Mouse (Mus musculus) cerebellum, adult 2 months (tissue): Measurements from ENCODE around the gene Gm49380. TPM values are rescaled to one million over a fixed set of nuclear protein-coding genes. Genes with fewer than 3 reads are reported as not detected.
A peak's percentile ranks its signal among the peaks of the same experiment; 100 is the strongest.

Experiments used
- DNase-seq, 2 experiments: peaks; one replicate each; pipeline ENCODE4 v3.0.0; 2021
- H3K27ac ChIP-seq: fragments of 200-500 bp; 2 replicates; pipeline ENCODE4 v1.5.1; 2012; ENCODE audit warnings: low read length, control low read depth, inconsistent platforms; ENCODE audit not compliant: insufficient read depth
- H3K27me3 ChIP-seq: fragments of 200-500 bp; 2 replicates; pipeline ENCODE4 v1.6.1; 2012; ENCODE audit warnings: inconsistent platforms, mild to moderate bottlenecking, low read length, moderate library complexity; ENCODE audit not compliant: control insufficient read depth, insufficient read depth
- H3K4me1 ChIP-seq: fragments of 200-500 bp; 2 replicates; pipeline ENCODE4 v1.6.1; 2011; ENCODE audit warnings: low read length; ENCODE audit not compliant: control insufficient read depth, insufficient read depth
- H3K4me3 ChIP-seq: fragments of 200-500 bp; replicated peaks from 2 replicates; pipeline ENCODE3; 2011; ENCODE audit warnings: mild to moderate bottlenecking, low read depth, low read length, control low read depth; ENCODE audit not compliant: insufficient read depth
- CTCF ChIP-seq: fragments of 200-500 bp; IDR thresholded peaks from 2 replicates; pipeline ENCODE4 v1.5.1; 2011; ENCODE audit warnings: low read depth, mild to moderate bottlenecking, control low read depth, low read length, moderate library complexity, borderline replicate concordance; ENCODE audit not compliant: insufficient read depth
- POLR2A ChIP-seq: fragments of 200-500 bp; IDR thresholded peaks from 2 replicates; pipeline ENCODE4 v1.6.1; 2011; ENCODE audit warnings: low read length, control low read depth, borderline replicate concordance; ENCODE audit not compliant: insufficient read depth
- WGBS: fragments of 180-500 bp; shearing (Covaris S2); methylation state at CpG from one replicate; pipeline ENCODE4 v1.1.7; 2018; 5-methylcytosine and 5-hydroxymethylcytosine counted together
- polyA plus RNA-seq: library from polyadenylated mRNA; depleted of rRNA; stranded (reverse); fragments of >200 nt; gene quantifications from 2 replicates; pipeline ENCODE4 v1.2.3, GENCODE M21; 2012

Gene Gm49380
- polyA plus RNA-seq, 1 experiment = 0.75 TPM

DNA sequence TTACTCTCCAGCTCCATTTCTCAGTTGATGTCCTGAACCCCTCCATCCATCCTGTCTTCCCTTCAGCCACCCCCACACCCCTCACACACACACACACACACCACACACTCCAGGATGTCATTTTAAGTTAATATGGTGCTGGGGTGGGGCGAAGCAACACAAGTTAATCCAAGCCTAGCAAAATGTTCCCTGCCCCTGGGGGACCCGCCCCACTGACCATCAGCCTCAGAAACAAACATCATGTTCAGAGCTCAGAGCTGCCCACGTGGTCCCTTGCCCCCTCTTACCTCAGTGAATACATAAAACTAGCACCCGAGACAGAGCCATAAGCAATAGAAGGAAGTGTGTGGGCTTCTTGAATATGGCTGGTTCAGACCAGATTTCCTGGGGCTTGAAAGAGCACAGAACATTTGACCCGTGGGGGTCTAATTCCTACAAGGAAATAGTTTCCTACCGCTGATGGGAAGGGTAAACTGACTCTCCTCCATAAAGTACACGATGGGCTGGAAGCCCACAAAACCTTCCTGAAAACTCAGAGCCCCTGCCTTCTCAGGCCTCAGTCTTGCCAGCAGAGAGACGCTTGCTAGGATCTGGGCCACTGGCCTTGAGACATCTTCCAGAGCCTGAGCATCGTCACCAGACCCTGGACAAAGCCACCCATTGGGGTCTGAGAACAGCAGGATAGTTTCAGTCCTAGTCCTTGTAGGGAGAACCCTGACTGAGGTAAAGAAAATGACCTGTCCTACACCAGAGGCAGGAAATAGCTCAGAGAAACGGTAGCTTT is 33.1 kb downstream of the Gm49380 start:
- 73% methylated on average over 10 of the region's 10 CpGs for WGBS
- H3K27ac ChIP-seq = peak overlapping the region; percentile 80
- H3K4me3 ChIP-seq = no peak overlapping the region
- no peaks in the 10 kb centered on the region for H3K27me3 ChIP-seq
- TF ChIP-seq POLR2A = no peak
- no peak for TF ChIP-seq CTCF
- H3K4me1 ChIP-seq = peaks cover 54% of the 10 kb centered on the region
- DNase-seq = peak; percentile 19 to 31

DNA sequence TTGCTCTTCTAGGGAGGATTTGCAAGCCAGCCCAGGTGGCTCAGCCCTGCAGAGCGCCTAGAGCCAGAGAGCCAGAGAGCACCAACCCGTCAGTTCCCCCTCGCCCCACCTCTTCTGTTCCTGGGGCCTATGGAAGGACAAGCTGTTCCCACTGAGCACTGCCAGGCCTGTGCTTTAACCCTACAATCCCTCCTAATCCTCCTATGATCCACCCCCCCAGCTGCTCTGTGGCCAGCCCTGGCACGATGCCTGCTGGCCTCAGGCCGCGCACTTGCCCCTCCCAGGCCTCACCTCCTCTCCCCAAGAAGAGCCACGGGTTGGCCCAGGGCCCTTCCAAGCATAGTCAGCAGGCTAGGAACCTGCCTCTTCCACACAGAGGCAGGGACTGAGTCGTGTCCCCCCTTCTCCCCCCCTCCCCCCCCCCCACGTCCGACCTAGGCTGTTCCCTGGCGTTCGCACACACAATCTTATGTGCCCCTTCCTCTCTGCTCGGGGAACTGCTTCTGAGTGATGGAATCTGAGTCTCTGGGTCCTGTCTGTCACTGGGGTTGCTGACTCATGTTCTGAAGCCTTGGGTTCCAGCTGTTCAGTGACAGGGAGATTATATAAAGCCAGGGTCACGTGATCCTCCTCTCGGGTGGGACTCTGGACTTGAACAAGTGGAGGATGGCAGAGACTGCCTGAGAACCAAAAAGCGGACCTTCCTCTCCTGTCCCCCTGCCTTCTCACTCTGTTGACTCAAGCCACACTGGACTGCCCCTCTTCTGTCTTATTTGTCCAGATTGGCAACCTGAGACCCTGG is 34.1 kb downstream of the Gm49380 start:
- DNase-seq = peak; percentile 92 to 96
- 7% methylated on average over 16 of the region's 16 CpGs for WGBS
- H3K27ac ChIP-seq = peak overlapping the region; percentile 80
- H3K4me1 ChIP-seq = peaks cover 58% of the 10 kb centered on the region
- TF ChIP-seq CTCF (no peak), POLR2A (no peak)
- H3K27me3 ChIP-seq = no peaks in the 10 kb centered on the region
- no peak overlapping the region for H3K4me3 ChIP-seq

DNA sequence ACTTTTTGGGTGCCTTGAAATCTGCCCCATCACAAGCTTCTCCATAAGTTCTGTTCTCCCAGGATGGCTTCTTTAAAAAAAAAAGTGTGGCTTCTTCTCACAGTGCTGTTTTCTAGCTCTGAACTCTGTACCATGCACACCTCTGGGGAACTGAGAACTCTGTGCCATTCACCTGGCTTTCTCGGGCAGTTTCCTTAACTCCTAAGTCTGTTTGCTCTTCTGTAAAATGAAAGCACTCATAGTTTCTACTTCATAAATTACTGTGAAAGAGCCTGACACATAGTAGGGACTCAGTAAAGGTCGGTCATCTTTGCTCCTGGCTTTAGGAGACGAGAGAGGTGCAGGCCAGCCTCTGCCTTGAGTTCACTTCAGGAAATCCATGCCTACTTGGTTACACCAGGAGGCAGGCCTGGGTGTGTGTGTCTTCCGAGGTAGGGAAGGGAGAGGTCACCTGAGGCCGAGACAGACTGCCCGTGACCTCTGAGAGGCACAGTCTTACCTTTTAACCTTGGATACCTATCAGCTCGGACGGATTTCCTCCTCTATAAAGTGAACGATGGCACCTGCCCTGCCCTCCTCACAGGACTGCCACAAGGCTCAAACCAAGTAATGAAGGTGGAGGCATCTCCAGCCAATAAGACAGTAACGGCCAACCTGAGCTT is 35.0 kb downstream of the Gm49380 start:
- peaks cover 57% of the 10 kb centered on the region for H3K4me1 ChIP-seq
- no peaks in the 10 kb centered on the region for H3K27me3 ChIP-seq
- no peak for DNase-seq
- peak overlapping the region; percentile 12 for H3K4me3 ChIP-seq
- 43% methylated on average over 10 of the region's 10 CpGs for WGBS
- TF ChIP-seq POLR2A = no peak
- no peak for TF ChIP-seq CTCF
- peak overlapping the region; percentile 70 for H3K27ac ChIP-seq

DNA sequence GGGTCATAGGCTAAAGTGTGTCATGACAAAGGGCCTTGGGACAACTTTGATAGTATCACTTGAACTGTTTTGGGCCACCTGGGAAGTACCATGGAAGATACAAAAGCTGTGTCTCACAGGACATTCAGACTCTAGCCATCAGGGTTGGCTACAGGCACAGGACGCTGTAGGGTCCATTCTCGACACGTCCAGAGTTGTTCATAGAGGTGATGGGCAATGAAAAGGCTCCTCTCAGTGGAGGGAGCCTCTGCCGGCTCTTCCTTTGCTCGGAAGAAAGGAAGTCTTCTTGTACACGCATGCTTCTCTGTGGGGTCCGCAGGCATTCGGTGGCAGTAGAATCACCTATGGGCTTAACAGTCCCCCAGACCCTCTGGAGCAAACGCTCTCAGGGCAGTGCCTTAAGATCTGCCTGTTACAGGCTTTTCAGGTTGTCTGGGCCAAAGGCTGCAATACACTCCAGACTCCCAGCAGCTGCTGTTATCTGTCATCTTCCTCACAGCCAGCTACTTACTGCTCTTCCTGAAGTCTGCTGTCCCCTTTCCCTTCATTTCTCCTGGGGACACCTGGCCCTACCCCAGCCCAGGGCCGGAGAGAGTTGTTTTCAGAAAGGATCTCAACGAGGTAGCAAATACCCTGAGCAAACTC is 35.9 kb downstream of the Gm49380 start:
- H3K4me3 ChIP-seq = no peak overlapping the region
- peak overlapping the region; percentile 70 for H3K27ac ChIP-seq
- peak in 1 of 2 experiments; percentile 15 for DNase-seq
- WGBS = 80% methylated on average over 11 of the region's 11 CpGs
- peaks cover 64% of the 10 kb centered on the region for H3K4me1 ChIP-seq
- TF ChIP-seq POLR2A (no peak), CTCF (no peak)
- H3K27me3 ChIP-seq = no peaks in the 10 kb centered on the region

DNA sequence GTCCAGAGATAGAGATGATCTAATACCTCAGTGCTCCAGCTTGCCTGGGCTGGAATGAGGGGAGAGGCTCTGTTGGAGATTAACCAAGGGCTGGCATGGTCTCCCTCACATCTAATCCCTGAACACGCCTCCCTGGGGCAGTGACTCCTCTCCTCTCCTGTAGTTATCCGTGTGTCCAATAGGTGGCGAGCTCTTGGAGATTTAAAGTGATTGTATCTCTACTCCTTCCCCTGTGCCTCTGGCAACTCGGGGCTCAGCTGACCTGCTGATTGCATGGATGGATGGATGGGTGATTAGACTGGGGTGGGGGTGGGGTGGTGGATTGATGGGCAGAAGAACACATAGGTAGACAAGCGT is 36.6 kb downstream of the Gm49380 start:
- Histone ChIP-seq H3K4me1 (peaks cover 67% of the 10 kb centered on the region), H3K4me3 (no peak overlapping the region)
- WGBS = 13% methylated on average over 5 of the region's 5 CpGs

DNA sequence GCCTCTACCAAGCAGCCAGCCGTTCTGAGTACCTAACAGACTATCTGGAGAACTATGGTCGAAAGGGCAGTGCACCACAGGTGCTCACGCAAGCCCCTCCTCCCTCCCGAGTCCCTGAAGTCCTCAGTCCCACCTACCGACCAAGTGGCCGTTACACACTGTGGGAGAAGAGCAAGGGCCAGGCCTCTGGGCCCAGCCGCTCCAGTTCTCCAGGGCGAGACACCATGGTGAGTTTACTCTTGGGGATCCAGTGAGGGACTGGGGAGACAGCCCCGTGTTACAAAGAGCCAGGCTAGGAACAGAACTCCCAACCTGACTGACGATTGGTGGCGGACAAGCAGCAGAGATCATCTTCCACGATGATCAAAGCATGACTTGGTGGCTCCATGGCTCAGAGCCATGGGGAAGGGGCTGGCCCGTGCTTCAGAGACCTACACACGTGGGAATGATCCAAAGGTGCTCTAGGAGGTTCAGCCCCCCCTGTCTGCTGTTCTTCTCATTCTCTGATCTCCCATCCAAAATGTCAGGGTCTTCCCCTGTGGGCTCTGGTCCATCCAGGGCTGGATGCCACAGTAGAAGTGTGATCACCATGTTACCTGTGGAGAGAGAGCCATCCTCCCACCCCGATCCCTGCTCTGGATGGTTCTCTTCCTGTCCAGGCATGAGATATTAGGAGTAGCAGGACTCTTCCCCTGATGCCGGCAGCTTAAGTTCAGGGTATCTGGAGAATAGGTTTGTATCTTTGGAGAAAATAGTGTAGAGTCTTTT is 37.1 kb downstream of the Gm49380 start:
- H3K27ac ChIP-seq = peak overlapping the region; percentile 22; the same call in 1 of the 2 replicates
- TF ChIP-seq POLR2A (no peak), CTCF (no peak)
- H3K4me3 ChIP-seq = no peak overlapping the region
- WGBS = 69% methylated on average over 16 of the region's 16 CpGs
- DNase-seq = peak in 1 of 2 experiments; percentile 18
- peaks cover 70% of the 10 kb centered on the region for H3K4me1 ChIP-seq
- no peaks in the 10 kb centered on the region for H3K27me3 ChIP-seq

More for the DNA sequence above, 36.6 kb downstream of the Gm49380 start:
- TF ChIP-seq CTCF = peak; percentile 69; the same call in 1 of the 2 replicates
- TF ChIP-seq POLR2A = no peak
- Histone ChIP-seq H3K27ac (no peak overlapping the region), H3K27me3 (no peaks in the 10 kb centered on the region)
- DNase-seq = peak; percentile 68 to 76

DNA sequence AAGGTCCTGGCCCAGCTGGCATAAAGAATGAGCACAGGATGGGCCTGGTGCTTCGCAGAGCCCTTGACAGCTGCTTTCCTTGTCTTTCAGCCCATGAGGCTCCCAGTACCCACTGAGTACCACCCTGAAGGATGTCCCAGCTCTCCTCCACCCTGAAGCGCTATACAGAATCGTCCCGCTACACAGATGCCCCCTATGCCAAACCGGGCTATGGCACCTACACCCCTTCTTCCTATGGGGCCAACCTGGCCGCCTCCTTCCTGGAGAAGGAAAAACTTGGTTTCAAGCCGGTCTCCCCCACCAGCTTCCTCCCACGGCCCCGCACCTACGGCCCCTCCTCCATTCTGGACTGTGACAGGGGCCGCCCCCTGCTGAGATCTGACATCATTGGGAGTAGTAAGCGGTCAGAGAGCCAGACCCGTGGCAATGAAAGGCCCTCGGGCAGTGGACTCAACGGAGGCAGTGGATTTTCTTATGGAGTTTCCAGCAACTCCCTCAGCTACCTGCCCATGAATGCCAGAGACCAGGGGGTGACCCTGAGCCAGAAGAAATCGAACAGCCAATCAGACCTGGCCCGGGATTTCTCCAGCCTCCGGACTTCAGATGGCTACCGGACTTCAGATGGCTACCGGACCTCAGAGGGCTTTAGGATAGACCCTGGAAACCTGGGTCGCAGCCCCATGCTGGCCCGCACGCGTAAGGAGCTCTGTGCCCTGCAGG is 37.9 kb downstream of the Gm49380 start:
- 67% methylated on average over 24 of the region's 24 CpGs for WGBS
- H3K27me3 ChIP-seq = no peaks in the 10 kb centered on the region
- peak; percentile 42 to 51 for DNase-seq
- H3K27ac ChIP-seq = no peak overlapping the region
- peaks cover 65% of the 10 kb centered on the region for H3K4me1 ChIP-seq
- TF ChIP-seq POLR2A (no peak), CTCF (no peak)
- H3K4me3 ChIP-seq = no peak overlapping the region
